Mouse (Mus musculus) myocyte (in vitro differentiated cells): ENCODE measurements at regions not wholly inside any gene's neighbourhood (a gene's known extent, or its start where the extent isn't known, plus 50 kb on each side); places are given as distances from the start of the nearest gene placed in this dataset.

ENCODE experiments used
- E2F4 ChIP-seq: IDR thresholded peaks from one replicate; pipeline ENCODE4 v1.6.1; 2011; ENCODE audit warnings: mild to moderate bottlenecking, control low read depth, moderate library complexity; ENCODE audit not compliant: insufficient read depth
- MYOG ChIP-seq, 3 experiments: IDR thresholded peaks; one replicate each; pipeline ENCODE4 v1.6.1; 2011; ENCODE audit warnings: control low read depth in 2 of 3, low read depth in 2 of 3, mild to moderate bottlenecking in 2 of 3; ENCODE audit not compliant: insufficient read length in 2 of 3, control insufficient read depth in 1 of 3, insufficient read depth in 1 of 3
- POLR2A ChIP-seq: IDR thresholded peaks from one replicate; pipeline ENCODE4 v1.6.1; 2011; ENCODE audit warnings: low read depth, mild to moderate bottlenecking, control low read depth, moderate library complexity; ENCODE audit not compliant: insufficient read length
- POLR2AphosphoS2 ChIP-seq: IDR thresholded peaks from one replicate; pipeline ENCODE4 v1.6.1; 2011; ENCODE audit warnings: low read depth, control low read depth; ENCODE audit not compliant: insufficient read length

GRCm38 (mm10) chr7:117099041-117099440, 281.7 kb upstream of the Xylt1 start:
- TF ChIP-seq MYOG (IDR thresholded peaks at IDR 0.05; ENCODE audit: control insufficient read depth in 1 of 3, insufficient read depth in 1 of 3, insufficient read length in 2 of 3, low read depth in 2 of 3) (no peak), POLR2AphosphoS2 (no peak), POLR2A (no peak), E2F4 (no peak)
